Mouse (Mus musculus) 3134 (cell line): ENCODE data around the gene Hecw1.
"Not testable (repeated sequence)": the region's sequence is repeated elsewhere in the genome, so short reads cannot be mapped to it uniquely, and the experiment has no call there.

Experiments used
- DNase-seq: peaks from one replicate; pipeline ENCODE4 v3.0.0-alpha.2; 2011; ENCODE audit warnings: low spot score; ENCODE audit not compliant: insufficient read length; ENCODE audit errors: extremely low read depth

The Hecw1 gene

DNA sequence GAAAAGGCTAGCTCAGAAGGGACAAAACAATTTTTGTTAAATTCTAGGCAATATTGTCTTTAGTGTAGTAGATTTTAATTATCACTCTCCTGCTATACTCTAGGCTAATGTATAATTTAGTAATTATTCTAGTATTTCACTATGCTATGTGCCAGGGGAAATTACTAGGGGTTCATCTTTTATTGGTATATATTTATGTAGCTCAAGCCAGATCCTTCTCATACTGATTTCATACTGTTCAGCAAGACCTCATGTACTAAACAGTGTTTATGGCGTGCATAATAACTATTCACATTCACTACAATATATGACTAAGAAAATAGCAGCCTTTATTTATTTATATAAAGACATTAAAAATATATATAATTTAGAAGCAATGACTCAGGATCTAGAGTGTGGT is 109.6 kb downstream of the Hecw1 start:
- DNase-seq = no peak

DNA sequence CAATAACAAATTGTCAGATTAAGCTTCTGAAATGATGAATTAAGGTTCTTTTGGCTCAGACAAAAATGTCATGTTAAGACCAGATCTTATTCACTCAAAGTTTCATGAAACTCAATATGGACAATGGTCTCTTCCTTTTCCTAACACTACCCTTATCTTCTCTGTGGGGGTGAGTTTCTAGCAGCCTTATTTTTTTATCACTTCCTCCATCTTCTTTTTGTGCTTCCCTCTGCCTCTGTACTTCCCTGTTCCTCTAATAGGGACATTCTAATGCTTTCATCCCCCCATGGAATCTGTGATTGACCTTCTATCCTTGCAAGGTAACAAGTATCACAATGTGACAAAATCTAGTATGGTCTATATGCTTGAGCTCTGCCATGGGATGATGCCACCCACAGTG is 148.6 kb downstream of the Hecw1 start:
- no peak for DNase-seq

DNA sequence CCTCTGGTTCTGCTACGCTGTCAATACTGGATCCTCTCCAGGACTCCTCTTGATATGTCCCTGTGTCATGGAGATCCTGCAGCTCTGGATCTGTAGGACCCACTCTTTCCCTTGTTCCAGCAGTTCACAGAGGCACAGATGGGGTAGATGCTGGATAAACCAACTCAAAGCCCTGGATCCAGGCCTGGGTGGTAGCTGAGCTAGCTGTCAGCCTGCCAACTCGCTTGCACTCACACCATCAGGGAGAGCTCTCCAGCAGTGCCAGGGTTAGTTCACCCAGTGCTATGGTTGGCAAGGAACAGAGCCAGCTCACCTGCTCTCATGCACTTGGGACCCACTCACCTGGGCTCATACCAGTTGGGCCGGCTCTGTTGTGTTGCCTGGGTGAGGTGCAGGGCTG is 157.5 kb downstream of the Hecw1 start:
- no peak for DNase-seq

DNA sequence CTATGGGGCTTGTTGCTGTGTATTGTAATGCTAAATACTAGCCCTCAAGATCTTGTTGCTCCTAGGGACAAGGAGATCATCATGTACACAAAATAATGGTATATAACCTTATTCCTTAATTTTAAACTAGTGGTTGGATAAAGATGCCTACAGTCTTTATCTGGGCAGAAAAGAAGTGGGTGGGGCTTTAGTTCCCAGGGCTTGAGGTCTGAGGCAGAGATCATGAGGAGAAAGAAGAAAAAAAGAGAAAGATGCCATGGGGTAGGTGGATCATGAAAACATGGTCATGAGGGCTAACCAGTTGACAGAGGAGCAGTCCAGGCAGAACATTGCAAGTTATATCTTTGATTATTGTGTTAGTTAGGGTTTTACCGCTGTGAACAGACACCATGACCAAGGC is 195.8 kb downstream of the Hecw1 start:
- DNase-seq = no peak

DNA sequence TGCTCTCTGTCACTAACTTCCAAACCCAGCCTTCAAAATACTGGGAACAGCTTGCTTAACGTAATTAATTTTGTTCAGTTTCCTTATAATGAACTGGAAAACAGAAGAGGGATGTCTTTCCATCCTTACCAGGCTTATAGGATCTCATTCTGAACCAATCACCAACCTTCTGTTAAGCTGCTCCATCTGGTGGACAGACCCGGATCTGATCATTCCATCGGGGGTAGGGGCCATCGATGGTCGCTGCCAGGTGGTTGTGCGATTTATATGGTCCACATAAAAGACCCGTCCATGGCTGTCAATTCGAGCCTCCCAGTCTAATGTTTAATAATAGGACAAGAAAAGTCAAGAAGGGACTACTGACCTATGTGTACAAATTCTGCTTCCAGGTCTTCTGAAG is 216.4 kb downstream of the Hecw1 start:
- DNase-seq = no peak

DNA sequence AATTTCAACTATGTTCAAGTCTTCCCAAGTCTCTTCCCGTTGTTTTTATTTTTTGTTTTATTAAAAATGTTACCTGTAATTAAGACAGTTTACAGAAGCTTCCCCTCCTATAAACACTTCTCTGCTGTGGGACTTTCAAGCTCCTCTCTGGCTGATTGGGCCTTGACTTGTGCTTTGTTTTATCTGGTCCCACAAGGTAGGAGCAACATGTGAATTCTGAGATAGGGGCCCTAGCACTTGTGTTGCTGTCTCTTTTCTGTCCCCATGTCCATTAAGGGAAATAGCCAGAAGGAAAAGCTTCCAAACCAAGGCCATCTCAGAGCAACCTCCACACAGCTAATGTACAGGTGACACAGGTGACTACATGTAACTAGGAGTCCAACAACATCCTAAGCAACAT is 218.9 kb downstream of the Hecw1 start:
- DNase-seq = no peak

DNA sequence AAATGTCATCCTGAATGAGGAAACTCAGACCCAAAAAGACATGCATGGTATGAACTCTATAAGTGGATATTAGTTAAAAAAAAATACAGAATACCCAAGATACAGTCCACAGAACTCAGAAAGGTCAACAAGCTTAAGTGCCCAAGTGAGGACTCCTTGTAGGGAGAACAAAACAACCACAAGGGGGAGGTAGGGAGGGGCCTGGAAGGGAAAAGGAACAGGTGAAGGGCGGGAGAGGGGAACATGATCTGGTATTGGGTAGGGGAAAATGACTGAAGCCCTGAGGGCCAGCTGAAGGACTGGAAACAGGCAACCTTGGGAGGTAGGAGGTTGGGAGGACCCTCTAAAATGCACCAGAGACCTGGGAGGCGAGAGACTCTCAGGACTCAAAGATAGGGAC is 220.1 kb downstream of the Hecw1 start:
- DNase-seq = no peak

DNA sequence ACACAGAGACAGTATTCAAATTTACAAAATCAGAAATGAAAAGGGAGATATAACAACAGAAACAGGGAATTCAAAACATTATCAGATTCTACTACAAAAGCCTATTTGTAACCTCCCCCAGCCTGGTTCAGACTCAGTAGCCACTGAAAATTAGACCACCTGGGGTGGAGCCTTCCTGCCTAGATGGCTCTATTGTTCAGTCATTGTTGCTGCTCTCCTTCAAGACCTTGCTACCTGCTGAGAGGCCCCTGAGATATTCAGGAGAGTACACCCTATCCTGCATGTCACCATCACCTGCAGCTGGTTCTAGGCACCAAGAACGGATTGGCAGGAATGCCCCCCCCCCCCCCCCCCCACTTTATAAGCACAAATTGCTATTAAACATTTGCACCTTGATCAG is 233.0 kb downstream of the Hecw1 start:
- DNase-seq = no peak

DNA sequence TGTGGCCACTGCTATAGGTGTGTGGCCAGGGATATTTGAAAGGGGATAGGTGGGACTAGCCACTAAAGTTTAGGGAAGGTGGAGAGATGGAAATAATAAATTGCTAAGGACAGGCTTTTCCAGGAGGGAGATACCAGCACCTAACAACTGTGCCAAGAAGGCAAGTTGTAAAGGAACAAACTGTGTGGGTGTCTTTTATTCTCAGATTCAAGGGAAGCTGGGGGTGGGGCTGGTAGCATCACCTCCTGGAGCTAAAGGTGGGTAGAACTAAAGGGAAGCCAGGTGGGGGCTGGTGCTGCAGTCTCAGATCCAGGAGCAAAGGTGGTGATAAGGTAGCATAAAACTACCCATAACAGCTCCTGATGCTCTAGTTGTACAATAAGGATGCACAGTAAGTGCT is 251.6 kb downstream of the Hecw1 start:
- no peak for DNase-seq

DNA sequence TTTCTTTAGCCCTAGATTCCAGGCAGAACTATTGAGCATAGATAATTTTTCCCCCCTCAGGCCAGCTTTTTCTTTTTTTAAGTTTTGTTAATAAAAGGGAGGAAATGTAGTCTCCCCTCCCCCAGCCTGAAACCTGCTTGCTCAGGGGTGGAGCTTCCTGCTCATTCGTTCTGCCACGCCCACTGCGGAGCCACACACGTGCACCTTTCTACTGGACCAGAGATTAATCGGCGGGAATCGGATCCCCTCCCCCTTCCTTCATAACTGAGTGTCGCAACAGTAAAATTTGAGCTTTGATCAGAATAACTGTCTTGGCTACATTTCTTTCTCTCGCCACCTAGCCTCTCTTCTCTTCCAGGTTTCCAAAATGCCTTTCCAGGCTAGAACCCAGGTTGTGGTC is 262.1 kb downstream of the Hecw1 start:
- DNase-seq = not testable (repeated sequence)

DNA sequence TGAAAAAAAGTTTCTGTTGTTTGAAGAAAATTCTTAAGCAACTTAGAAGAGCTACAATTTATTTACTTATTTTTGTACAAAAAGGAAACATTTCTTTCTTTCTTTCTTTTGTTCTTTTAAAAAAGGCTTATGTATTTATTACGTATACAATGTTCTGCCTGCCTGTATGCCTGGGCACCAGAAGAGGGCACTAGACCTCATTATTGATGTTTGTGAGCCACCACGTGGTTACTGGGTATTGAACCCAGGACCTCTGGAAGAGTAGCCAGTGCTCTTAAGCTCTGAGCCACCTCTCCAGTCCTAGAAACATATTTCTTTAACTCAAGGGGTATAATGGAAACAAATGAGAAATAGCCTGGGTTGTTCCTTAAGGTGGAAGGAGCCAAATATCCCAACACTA is 277.1 kb downstream of the Hecw1 start:
- no peak for DNase-seq

DNA sequence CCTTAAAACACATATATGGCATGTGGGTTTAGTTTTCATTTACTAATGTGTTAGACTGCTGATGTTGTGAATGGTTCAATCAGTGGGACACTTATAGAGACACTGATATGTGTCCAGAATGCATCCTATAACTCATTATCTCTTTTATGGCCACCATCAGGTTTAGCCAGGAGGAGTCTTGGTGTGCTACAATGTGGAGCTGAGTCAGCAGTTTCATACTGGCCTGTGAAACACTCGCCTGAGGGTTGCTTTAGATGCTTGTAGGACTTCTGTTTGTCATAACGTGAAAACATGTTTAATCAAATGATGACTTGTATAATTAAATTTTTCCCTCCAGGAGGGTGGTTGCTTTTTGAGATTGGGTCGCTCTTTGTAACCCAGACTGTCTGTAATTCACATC is 343.4 kb downstream of the Hecw1 start:
- DNase-seq = no peak

DNA sequence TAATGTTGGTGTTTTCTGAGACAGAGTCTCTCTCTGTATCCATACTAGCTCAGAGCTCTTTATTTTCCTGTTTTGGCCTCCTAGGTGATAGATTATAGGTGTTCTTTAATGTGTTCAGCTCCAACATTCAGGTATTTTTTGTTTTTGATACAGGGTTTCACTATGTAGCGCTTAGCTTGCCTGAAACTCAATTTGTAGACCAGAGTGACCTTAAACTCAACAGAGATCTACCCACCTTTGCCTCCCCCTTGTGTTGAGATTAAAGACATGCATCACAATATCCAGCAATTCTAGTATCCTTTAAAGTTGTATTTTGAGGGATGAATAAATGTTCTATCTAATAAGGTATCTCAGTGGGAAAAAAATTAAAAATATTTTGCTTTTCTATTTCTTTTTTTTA is 345.0 kb downstream of the Hecw1 start:
- DNase-seq = no peak
